Mouse (Mus musculus) thymus, adult 2 months (tissue): Measurements from ENCODE around the gene Ndst2.

ENCODE experiments used
- CTCF ChIP-seq: fragments of 200-500 bp; IDR thresholded peaks from 2 replicates; pipeline ENCODE4 v1.5.1; 2012; ENCODE audit warnings: mild to moderate bottlenecking, control low read depth, low read length, moderate library complexity, borderline replicate concordance; ENCODE audit not compliant: control insufficient read depth, poor library complexity, insufficient read depth; ENCODE audit errors: extremely low read depth
- POLR2A ChIP-seq: fragments of 200-500 bp; IDR thresholded peaks from 2 replicates; pipeline ENCODE4 v1.6.1; 2012; ENCODE audit warnings: mild to moderate bottlenecking, low read length, control low read depth, moderate library complexity; ENCODE audit not compliant: control insufficient read depth, poor library complexity, insufficient read depth; ENCODE audit errors: extremely low read depth

- TF ChIP-seq CTCF = no peak
- no peak for TF ChIP-seq POLR2A
These were observed 48.5 kb upstream of the Ndst2 start for GRCm38 (mm10) chr14:20782860-20783259.
